Mouse (Mus musculus): ENCODE results near the gene Amz2.

Amz2 gene

DNA sequence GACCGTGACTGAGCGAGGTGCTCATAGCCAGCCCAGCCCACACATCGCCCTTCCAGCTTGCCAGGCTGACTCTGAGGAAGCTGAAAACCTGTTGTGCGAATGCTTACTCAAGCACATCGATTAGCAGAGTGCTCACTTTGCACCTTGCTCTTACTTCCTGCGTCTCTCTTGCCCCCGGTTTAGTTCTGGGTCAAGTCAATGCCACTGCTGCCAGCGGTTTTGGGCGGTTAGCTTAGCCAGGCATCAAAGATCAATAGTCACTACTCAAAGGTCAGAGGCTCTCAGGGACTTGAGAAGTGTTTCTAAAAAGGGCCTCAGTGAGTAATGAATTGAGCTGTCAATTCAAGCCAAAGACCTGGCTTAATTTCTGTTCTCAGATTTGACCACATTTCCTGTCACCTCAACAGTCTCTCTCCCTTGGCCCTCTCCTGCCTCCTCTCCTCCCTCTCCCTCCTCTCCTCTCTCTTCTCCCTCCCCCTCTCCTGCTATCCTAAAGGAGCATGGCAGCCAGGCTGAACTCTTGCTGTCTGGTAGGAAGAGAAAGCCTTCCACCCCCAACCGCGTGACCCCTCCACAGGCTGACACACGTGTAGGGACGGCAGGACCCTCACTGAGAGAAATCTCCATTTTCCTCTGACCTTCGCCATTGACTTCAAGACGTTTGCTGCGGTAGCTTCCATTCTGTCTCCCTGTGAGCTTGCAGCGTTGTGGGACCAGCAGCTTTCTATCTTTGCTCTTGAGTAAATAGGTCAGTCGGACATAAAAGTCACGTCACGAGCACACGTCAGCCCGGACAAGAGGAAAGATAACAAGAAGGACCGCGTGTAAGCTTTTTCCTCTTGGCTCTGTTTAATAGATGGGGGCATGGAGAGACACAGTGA lies 69.4 kb downstream of the Amz2 start:
- no peak for DNase-seq (ENCODE audit: low spot score)

DNA sequence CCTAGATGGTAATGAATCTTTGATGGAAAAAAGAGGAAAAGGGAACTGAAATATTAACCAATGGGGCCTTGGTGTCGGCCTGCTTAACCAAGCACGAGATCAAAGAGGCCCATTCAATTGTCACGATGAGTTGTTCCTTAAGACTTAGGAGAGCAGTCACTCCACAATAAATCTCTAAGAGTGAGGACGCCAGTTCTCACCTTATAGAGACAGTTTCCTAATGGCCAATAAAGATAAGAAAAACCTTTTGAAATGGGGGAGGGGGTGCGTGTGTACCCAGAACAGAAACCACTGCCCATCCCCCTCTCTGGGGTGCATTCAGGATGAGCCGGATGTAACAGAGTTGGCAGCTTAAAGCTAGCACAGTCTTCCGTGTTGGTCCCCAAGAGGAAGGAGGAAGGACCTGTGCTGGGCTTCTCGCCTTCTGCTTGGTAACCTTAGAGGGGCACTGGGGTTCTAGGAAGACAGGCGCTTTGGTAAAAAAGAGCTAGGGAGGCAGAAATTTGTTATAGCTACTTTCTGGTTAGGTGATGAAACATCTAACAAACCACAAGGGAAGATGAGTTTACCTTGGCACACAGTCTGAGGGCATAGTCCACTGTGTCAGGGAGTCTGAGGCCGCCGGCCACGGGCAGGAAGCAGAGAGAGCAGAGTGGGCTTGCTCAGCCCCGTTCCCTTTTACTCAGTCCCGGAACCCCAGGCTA lies 70.2 kb downstream of the Amz2 start:
- DNase-seq (ENCODE audit: low spot score): no peak

GRCm38 (mm10) chr11:109496475-109496993 lies 70.8 kb downstream of the Amz2 start:
- DNase-seq (ENCODE audit: low spot score): no peak

DNA sequence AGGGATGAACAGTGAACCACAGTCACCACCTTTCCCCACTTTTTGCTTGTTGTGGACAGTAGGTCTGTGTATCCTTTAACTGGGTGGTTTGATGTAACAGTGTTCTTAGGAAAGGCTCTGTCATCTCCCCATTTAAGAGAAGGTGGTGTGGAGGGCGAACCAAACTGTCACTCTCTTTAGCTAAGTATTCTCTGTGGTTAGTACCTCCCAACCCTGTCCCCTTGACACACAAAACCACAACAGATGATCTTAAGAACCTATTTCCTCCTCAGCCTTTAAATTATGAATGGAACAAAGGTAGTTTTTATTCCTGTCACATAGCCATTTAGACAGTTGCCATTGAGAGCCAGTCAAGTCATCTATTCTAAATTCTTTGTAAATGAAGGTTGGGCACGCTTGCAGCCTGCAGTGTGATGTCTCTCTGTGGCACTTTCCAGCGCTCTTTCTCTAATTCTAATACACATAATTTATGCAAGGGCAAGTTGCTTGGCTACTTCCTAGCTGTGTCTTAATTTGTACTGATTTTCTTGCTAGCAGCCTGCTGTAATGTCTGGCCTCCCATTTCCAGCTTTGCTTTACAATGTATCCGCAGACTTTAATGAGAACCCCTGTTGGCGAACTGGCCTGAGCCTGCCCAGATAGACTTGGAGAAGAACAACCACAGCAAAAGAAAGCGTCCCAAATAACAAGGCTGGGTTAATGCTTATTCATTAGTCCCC lies 71.4 kb downstream of the Amz2 start:
- DNase-seq (ENCODE audit: low spot score): no peak

GRCm38 (mm10) chr11:109497990-109498389 lies 72.2 kb downstream of the Amz2 start:
- DNase-seq (ENCODE audit: low spot score): no peak

- no peak for DNase-seq (ENCODE audit: low spot score)
Measured at GRCm38 (mm10) chr11:109500206-109500605, 74.5 kb downstream of the Amz2 start.

Data from testis, postnatal 14 days (tissue).